Mouse (Mus musculus) liver (tissue): Measurements from ENCODE around the gene Atf3.
"Not testable (repeated sequence)": the region's sequence is repeated elsewhere in the genome, so short reads cannot be mapped to it uniquely, and the experiment has no call there.

ENCODE experiments used
- DNase-seq: peaks from one replicate; pipeline ENCODE4 v3.0.0-alpha.2; 2020; ENCODE audit warnings: mixed read lengths

The Atf3 gene

DNA sequence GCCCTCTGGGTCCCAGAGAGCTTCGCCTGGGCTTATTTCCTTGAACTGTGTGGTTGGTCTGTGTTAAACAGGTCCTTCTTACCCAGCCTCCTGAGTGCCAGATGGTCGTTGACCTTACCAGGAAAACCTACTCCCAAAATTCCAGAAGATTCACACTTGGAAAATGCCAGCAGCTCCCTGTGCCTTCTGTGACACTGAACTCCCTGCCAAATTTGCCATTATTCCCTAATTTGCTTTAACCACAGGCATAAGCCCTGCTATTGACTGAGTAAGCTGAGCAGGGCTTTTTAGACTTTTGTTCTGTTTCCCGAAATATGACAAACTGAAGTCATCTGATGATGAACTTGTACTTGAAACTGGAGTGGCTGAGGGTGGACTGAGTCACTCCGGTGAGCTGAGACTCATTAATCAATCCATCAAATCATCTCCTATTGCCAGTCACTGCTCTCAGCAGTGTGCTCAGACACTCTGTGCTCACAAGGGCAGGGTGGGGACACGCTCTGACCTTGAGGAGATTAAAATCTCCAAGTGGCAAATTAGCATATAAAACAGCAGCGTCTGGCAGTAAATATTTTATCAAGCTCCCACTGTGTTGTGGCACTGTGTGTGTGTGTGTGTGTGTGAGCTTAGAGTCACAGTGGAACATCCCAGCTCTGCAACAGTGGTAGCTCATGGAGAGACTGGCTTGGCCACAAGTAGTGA, 28.0 kb downstream of the Atf3 start:
- DNase-seq = no peak

DNA sequence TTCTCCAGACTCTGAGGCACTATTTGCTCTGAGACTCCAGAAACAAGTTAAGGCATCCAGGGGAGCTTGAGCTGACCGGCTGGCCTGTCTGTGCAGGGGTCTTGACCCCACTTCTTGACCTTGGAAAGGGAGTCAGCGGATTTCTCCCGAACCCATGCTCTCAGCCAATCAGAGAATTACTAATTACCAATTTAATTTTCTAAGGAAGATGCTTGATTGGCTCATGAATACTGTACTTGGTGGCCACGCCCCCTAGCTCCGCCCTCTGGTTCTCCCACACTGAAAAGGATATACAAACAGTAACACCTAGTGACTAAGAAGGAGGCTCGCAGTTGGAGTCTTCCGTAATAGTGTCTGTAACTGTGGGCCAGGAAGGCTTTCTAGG, 31.5 kb downstream of the Atf3 start:
- peak; percentile 41 for DNase-seq

DNA sequence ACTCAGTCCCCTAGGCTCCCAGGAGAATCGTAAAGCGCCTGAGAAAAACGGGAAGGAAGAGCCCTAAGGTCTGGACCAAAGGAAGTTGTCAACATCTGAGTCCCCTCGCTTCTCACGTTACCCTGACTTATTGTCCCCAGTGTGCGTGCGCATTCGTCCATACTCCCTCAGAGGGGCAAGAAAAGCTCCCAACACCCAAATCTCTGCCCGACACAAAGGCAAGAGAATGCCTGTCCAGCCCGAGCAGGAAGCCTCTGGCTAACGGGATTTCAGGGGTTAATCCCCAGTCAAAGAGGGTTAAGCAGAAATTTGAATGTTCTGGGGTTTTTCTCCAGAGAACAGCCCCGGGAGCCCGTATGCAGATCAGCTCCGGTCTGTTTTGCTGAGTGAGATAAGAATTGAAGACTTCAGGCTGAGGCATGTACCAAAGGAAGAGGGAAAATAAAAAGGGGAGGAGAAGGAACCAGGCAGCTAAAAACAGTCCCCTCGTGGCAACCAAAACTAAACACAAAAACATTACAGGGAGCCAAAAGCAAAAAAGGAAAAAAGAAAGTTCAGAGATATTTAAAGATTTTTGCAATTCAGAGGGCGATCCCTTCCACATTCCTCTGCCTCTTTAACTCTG, 32.0 kb downstream of the Atf3 start:
- no peak for DNase-seq

DNA sequence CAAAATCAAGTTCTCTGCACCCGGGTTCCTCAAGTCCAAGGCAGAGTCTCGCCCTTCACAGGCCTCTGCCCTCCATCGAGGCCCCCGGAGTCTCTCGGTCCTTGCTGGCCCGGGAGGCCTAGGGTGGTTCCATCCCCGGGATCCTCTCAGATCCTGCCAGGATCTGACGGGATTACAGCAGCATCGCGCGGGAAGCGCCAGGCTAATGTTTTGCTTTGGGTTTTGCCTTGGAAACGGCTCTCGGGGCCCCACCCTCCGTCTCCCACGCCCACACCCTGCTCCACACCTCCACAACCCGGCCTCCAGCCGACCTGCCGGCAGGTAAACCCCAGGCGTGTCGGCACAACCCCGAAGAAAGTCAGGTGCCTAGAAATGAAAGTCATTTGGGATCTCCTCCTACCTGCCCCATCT, 33.0 kb downstream of the Atf3 start:
- no peak for DNase-seq

DNA sequence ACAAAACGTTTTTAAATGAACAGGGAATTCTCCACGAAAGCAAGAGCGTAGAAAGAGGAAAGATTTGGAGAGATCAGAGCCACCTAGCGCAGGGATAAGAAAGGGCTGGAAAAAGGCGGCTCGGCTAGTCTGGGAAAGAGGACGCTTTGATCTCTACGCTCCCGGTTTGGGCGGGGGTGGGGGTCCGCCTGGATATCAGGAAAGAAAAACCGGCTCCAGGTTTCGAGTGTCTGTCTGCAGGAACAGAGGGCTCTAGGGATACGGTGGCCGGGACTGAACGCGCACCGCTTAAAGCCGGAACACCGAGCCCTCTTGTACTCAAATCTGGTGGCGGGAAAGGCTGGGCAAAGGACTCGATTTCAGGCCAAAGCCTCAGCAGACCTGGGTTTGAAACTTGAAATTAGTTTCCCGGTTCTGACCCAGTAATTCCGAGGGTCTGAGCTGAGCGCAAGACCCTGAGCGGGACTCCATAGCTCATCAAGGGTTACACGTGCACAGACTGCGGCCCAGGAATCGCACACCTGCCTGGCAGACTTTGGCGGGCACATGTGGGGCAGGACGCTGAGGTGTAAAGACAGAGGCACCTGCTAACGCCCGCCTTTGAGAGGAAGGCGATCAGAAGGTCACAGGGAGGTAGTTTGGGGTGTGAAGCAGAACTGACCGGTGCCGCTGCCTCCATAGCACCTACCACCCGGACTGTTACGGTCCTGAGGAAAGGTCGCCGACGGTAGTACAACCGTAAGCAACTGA, 33.6 kb downstream of the Atf3 start:
- no peak for DNase-seq

DNA sequence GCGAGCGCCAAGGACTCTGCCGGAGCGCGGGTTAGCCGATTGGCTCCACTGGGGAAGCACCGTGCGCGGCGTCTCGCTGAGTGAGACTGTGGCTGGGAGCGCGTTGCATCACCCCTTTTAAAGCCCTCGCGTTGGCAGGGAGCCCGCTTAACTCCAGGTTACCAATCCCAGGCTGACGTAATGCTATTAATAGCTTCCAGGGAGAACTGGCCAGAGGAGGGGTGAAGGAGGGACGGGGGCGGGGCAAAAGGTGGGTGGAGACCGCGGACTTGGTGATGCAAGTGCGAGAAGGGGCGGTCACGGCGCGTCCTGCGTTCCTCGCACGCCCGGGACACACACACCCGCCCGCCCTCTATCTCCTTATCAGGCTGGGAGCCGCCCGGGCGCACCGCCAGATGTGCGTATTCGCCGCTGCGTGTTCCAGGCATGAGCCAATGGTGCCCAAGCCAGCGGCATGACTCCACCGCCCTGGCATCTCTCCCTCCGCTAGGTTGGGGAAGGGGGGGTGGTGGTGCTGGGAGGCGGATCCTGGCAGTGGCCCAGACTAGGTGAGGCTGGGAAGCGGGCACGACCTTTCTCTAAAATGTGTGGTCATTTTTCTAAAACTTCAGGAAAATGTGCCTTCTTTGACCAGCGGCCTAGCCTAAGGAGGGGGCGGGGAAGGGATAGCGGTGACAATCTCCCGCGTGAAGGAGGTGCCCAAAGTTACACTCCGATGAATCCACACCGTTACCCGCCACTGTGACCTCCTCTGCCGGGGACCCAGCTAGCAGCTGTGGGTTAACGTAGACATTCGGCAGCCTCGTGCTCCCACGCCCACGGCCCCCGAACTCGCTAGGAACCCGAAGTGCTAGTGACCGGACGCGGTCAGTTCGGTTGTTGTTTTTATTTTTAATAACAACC, 34.4 kb downstream of the Atf3 start:
- DNase-seq = peak; percentile 87

DNA sequence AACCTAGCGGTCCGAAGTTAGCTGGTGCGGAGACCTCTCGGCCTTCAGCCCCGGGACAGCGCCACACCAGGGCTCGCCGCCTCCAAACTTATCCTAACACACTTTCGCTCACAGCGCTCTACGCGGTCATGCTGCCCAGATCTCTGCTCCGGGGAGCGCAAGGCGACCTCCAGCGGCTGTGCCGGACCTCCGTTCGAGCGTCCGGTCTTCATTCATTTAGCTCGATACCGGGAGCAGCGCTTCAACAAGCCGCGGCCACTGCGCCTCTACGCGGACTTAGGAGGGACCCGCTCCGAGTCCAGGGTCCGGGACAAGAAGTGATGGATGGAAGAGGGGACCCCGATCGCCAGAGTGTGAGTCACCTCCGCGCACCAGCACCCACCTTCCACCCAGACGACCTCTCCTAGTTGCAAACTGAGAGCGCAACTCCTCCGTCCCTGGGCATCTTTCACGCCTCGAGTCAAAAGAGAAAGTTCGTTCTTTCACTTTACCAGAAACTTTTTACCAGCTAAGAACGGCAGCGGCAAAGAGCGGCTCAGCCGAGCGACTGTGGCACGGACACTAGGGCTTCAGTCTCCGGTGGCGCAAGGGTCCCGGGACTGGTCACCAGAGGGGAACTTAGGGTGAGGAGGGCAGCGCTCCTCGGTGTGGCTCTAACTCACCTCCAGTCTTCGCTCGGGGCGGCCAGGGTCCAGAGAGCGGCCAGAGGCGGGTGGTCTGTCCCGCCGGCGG, 35.2 kb downstream of the Atf3 start:
- DNase-seq = peak; percentile 69

DNA sequence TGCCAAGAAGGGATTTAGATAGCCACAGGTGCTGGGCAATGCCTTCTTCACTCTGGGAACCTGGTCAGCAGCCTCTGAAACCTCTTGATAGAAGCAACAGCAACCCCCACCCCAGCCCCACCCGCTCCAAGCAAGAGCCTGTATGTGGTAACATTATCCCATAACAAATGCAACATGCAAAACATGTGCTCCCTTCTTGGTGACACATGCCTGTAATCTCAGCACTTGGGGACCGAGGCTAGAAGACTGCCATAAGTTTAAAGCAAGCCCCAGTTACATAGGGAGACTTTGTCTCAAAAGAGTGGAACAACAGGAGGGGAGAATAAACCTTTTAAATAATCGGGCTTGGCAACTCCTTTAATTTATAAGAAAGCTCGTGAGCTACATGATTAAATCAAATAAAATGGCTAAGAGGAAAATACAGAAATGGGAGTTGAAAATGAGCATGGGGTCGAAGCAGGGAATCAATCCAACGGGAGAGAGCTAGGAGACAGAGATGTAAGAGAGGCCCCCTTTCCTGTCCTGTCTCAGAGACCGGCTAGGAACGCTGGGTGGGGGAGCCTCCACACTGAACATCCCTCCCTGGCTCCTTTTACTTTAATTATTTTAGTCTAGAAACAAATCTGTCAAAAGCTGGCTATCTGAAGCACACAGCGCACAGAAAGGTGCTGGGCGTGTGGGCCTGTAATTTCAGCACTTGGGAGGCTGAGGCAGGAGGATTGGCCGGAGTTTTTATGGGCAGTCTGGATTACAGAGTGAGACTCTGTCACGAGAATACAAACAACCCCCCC, 36.2 kb downstream of the Atf3 start:
- DNase-seq = no peak

DNA sequence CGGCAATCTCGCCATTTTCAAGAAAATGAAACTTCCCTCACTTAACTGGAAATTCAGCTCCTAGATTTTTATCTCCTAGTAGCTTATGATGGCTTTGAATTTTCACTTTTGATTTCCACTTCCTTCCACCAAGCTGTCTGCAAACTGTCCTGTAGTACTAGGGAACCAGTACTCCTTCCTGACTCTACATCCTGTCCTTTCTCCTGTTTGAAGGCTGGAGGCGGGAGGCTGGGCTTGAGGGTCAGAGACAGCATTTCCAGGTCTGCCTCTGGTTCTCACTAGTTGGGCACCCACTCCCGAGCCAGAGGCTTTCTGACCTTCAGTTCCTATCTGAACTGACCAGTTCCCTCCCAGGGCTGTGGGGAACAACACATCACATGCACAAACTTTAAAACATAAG, 37.4 kb downstream of the Atf3 start:
- DNase-seq = no peak

DNA sequence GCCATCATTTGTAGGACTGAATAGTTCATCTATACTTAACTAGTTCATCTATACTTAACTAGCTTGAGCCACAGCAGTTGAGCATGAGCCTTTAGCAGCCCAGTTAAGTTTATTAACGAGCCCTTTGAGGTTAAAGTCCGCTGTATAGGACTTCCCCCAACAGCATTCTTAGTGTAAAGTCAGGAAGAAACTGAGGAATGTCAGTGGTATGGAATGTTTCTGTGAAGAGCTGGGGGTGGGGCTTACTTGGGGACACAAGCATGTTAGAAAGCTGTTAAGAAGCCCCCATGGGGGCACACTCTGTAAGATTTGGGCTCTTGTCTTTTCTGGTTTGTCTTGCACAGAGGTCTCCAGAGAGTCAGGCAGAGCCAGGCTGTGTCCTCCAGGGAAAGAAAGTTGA, 38.0 kb downstream of the Atf3 start:
- DNase-seq = no peak

DNA sequence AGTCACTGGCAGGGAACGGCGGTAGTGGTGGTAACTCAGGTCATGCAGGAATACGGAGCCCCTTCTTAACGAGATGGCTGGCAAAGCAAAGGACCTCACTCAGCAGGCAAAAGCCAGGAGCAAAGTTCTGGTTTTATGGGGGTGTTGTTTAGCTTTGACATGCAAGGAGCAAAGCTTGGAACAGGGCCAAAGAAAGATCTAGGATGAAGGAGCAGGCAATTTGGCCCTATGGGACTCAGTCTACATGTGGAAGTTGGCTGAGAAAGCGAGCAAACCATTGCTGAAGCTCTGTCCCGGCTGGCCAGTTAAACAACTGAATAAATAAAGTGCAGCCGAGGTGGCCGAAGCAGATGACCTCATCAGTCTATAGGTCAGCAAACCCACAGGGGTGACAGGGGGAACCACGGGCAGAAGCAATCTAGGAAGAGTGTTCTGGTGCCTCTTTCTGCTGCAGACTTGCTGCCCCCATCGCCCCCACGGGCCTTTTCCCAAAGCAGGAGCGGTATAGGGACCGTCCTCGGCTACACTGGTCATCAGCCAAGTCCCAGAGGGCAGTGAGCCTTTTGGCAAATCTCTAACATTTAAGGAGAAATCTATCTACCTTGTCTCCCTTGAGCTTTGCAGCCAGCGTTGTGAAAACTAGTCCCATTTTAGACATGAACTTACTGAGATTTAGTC, 39.2 kb downstream of the Atf3 start:
- DNase-seq = peak; percentile 27

DNA sequence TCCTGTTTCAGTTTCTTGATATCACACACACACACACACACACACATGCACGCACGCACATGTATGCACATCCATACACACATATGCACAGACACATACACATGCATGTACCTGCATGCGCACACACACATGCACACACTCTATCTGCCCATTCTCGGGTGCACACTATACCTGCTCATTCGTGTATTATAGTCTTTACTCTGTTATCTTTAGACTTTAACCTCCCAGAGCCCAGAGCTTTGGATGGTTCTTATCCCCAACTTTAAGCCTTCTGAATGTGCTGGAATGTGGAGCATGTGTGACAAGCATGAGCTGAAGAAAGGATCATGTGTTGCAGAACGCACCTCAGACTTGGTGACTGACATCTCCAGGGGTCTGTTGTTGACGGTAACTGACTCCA, 41.0 kb downstream of the Atf3 start:
- no peak for DNase-seq

DNA sequence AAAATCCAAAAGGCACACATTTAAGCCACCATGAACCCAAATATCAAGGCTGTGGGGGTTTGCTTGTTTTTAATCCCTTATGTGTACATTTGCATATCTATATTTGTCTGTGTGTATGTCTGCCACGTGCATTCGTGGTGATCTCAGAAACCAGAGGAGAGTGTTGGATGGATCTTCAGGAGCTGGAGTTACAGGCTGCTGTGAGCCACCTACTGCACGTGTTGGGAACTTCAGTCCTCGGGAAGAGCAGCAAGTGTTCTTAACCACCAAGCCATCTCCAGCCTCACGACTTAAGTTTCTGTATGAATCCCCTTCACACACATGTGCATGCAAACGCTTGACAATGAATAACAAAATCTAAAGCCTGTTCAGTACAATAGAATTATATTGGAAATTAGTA, 45.4 kb downstream of the Atf3 start:
- peak; percentile 25 for DNase-seq

DNA sequence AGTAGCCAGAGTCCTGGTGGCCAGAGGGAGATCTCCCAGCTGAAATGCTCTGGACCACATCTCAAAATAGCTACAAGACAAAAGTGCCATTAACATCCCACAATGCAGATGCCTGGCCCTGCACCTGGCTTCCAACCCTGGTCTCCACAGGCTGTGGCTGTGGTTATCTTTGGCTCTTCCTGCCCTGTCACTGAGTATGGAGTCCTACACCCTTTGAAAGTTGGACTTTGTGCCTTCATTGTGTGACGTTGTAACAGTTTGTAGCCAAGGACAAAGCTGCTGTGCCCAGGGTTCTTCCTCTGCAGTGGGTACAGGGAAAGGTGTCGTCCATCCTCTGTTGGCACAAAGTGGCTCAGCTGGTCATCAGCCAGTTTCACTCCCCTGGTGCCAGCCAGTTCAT, 47.4 kb downstream of the Atf3 start:
- no peak for DNase-seq

DNA sequence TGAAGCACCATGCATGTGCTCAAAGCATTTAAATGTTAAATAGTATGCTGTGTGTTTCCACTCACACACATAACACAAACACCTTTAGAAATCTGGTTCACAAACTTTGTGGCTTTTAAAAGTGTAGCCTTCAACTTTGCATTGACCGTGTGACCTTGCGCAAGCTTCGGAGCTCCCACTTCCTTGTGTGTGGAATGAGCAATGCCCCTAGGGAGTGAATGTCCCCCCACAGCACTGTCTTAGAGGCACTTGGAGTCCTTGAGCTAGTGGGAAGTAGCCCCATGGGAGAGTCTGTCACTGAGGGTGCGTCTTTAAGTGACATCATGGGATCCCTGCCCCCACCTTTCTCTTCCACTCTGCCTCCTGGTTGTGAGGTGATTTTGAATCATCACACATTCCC, 51.6 kb downstream of the Atf3 start:
- DNase-seq = no peak

DNA sequence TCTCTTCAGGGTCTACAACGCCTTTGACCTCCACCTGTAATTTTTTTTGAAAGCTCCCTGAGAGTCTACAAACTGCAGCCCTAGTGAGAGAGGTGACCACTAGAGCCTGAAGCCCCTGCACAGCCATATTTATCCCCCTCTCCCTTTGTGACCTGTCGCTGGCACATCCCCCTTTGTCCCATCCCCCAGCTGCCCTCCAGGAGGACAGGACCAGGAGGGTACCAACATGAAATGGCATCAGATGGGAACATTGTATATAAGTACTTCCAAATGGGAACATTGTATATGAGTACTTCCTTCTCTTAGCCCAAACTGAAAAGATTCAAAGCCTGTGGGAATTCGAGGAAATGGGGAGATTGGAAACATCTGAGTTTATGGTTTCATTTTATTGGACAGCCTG, 53.1 kb downstream of the Atf3 start, which contains the start of gene Fam71a:
Gene Fam71a (minus strand): TSS at position 101 of the 400 bp plus-strand sequence.
- no peak for DNase-seq

DNA sequence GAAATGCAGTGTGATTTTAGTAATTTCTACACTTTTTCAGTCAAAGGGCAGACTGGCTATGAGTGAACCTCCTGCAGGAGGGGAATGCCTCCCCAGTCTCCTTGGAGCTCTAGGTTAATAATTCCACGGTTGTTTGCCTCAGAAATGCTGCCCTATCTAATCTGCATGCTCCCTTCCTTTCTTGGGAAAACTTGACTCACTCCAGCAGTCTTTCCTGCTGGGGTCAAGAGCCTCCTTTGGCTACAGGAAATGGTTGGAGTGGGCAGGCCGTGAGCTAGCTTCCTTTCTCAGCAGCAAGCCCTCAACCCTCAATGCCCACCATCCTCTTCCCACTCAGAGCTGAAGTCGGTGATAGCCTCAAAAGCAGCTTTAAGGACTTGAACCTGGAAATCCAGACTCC, 63.5 kb downstream of the Atf3 start:
- DNase-seq = no peak

DNA sequence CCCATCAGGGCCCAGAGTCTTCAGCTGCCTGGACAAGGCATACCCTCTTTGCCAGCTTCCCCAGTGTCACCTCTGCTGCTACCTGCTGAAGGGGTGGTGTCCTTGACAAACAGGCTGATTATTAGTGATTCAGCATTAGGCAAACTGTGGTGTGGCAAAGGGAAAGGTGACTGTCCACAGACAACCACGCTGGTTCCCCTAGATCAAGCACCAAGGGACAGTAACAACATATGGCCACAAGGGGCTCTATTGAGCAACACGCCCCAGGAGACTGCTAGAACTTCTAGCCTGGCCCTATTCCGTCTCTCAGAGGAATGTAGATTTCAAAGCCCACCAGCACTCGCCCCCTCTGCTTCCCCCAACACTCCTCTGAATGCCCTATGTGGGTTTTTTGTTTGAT, 64.8 kb downstream of the Atf3 start:
- peak; percentile 43 for DNase-seq

DNA sequence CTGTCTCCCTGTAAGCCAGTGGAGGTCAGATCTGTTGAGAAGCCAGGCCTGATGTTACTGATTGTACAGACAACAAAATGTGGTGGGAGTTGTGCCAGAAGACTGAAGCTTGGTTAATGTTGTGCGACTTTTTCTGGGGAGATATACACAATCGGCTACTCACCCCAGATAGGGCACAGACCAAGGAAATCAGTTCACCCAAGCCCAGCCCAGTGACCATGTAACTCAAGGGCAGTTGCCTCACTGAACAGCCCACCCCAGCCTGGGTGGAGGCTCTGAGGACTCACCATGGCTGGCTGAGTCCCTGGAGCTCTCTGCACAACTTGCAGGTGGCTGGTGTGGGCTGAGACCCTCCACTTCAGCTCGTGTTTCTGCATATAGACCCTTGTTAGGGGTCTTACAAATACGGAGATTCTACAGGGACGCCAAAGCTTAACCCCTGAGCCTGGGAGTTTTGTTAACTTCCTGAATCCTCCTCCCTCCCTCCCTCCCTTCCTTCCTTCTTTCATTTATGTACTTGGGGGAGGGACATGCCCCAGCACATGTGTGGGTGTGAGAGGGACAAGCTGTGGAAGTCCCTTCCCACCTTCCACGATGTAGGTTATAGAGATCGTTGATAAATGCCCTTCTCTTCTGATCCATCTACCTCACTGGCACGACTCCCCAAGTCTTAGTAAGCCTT, 66.8 kb downstream of the Atf3 start:
- no peak for DNase-seq

DNA sequence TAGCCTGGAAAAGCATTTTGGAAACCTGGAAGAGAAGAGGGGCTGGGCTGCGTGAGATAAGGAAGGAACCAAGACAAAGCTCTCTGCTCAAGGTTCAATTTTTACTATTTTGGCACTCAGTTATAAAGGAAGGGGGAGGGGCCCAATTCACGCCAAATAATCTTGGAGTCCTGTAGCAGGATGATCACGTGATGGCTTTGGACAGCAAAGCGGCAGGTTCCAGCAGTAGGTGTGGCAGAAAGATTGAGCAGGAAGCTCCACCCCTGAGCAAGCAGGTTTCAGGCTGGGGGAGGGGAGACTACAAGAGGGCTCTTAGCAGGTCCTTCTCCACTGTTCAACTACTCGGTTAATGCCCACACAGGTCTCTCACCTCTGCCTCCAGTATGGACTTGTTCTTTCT, 68.3 kb downstream of the Atf3 start:
- DNase-seq = not testable (repeated sequence)
